In the genomic region with DNA sequence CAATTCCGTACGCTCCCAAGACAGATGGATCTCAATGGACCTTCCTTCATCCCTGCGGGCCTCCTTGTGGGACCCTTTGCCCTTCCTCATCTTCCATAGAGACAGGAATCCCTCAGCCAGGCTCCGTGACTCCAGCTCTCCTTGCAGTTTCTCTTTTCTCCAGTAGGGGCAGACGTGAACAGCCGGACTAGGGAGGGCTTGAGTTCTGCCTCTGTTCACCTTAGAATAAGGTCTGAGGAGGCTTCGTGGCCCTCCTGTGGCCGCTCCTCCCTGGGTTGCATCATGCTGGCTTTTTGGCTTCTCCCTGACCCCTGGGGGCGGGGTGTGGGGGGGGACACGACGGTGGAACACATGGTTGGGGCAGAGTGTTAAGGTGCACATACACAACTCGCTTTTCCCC, we compare ENCODE assay signal across 8 mouse cellular contexts.
A peak's percentile ranks its signal among the peaks of the same experiment; 100 is the strongest.
DNase-seq lines count a peak whose midpoint lies in the region; ATAC-seq and TF ChIP-seq lines count a peak whose summit lies in the region.

No protein-coding gene starts in this region.

- no peak overlapping the region for H3K27ac ChIP-seq in kidney, postnatal 0 days
- no peak overlapping the region for H3K27ac ChIP-seq in lung, embryonic 14.5 days (ENCODE audit: low read depth)

- ATAC-seq in Patski, result peak; percentile 39
- ATAC-seq in kidney, postnatal 0 days (replicated peaks; ENCODE audit: low FRiP score, low read depth), result peak; percentile 47; the same call in 1 of the 2 replicates
- ATAC-seq in lung, embryonic 14.5 days (ENCODE audit: insufficient read depth), result no peak

- POLR2A ChIA-PET in Patski (lab: Charles Lee), result no interaction called here

- CTCF ChIA-PET in Patski (lab: Charles Lee), result interaction anchor here (0.9 to 1.0 kb wide), 2 partner anchors 10 to 21 kb away, joined by 3 read pairs; no protein-coding TSS in a partner anchor

- no peak overlapping the region for H3K4me2 ChIP-seq in kidney, postnatal 0 days (ENCODE audit: low read length)
- no peak overlapping the region for H3K4me2 ChIP-seq in lung, embryonic 14.5 days

- WGBS in kidney, postnatal 0 days, result 28% methylated on average over 12 of the region's 12 CpGs
- WGBS in lung, embryonic 14.5 days, result 25% methylated on average over 12 of the region's 12 CpGs

- no peaks in the 10 kb centered on the region for H3K4me1 ChIP-seq in kidney, postnatal 0 days (replicated peaks; ENCODE audit: insufficient read depth, low read length)
- no peaks in the 10 kb centered on the region for H3K4me1 ChIP-seq in lung, embryonic 14.5 days (ENCODE audit: insufficient read depth)

- no peak overlapping the region for H3K9ac ChIP-seq in kidney, postnatal 0 days (ENCODE audit: low read depth, low read length)
- H3K9ac ChIP-seq in lung, embryonic 14.5 days, result no peak overlapping the region

- TF ChIP-seq CTCF in Patski (IDR thresholded peaks at IDR 0.05), result peak; percentile 77
- peak; percentile 84 for TF ChIP-seq CTCF in kidney, postnatal 0 days (IDR thresholded peaks at IDR 0.05; ENCODE audit: low read depth)
- TF ChIP-seq CTCF in lung, embryonic 14.5 days (IDR thresholded peaks at IDR 0.05; ENCODE audit: low read depth), result peak; percentile 89

- H3K27me3 ChIP-seq in Patski, result no peaks in the 10 kb centered on the region
- no peaks in the 10 kb centered on the region for H3K27me3 ChIP-seq in kidney, postnatal 0 days (ENCODE audit: insufficient read depth, low read length)
- no peaks in the 10 kb centered on the region for H3K27me3 ChIP-seq in lung, embryonic 14.5 days (ENCODE audit: insufficient read depth, low read length)

- H3K36me3 ChIP-seq in kidney, postnatal 0 days (ENCODE audit: insufficient read depth, low read length), result no peaks in the 10 kb centered on the region
- H3K36me3 ChIP-seq in lung, embryonic 14.5 days (ENCODE audit: insufficient read depth), result no peaks in the 10 kb centered on the region

- no peaks in the 10 kb centered on the region for H3K9me3 ChIP-seq in kidney, postnatal 0 days (replicated peaks; ENCODE audit: low read length)
- no peaks in the 10 kb centered on the region for H3K9me3 ChIP-seq in lung, embryonic 14.5 days (ENCODE audit: low read depth, low read length)

- DNase-seq in 3T3-L1 (ENCODE audit: low read depth, low spot score), result peak; percentile 47
- no peak for DNase-seq in Patski (ENCODE audit: low read depth, low spot score)
- peak; percentile 74 to 84 for DNase-seq in cerebellum, postnatal 25 days
- peak; percentile 49 for DNase-seq in heart, adult 8-10 months (ENCODE audit: low spot score)
- peak; percentile 71 for DNase-seq in kidney, postnatal 0 days (ENCODE audit: low spot score)
- peak; percentile 84 for DNase-seq in lung, embryonic 14.5 days
- peak; percentile 17 for DNase-seq in ovary, adult 18-20 months (ENCODE audit: low spot score)
- peak; percentile 69 for DNase-seq in thymus, postnatal 14 days

- H3K4me3 ChIP-seq in kidney, postnatal 0 days (replicated peaks; ENCODE audit: low read depth, low read length), result no peak overlapping the region
- H3K4me3 ChIP-seq in lung, embryonic 14.5 days (ENCODE audit: low read depth, low read length), result no peak overlapping the region

- in situ Hi-C loops in Patski (cut with MboI; ENCODE audit: low pct_unique_long_range_greater_than_20kb), result loop anchor here (10.0 to 25.0 kb wide), 2 partner anchors 135 to 557 kb away; no protein-coding TSS in a partner anchor
